ENCODE assay signal across 12 mouse cellular contexts in genomic region chr5:100032107-100032506, GRCm38 (mm10). TPM values are rescaled to one million over a fixed set of nuclear protein-coding genes. Genes with fewer than 3 reads are reported as not detected.
A peak's percentile ranks its signal among the peaks of the same experiment; 100 is the strongest.
DNase-seq lines count a peak whose midpoint lies in the region; ATAC-seq and TF ChIP-seq lines count a peak whose summit lies in the region.
"Had no signal": no experiment of that assay in that cellular context is flagged by ENCODE, and none has a peak within 500 bp of the region (broad histone marks: within the 10 kb centered on the region; RNA-seq: fewer than 3 reads in every experiment).

No protein-coding gene starts in this region.

- H3K4me1 ChIP-seq in intestine, embryonic 14.5 days (replicated peaks; ENCODE audit: control insufficient read depth, insufficient read depth, low read length), result peaks cover 12% of the 10 kb centered on the region
- peaks cover 13% of the 10 kb centered on the region for H3K4me1 ChIP-seq in intestine, embryonic 15.5 days (replicated peaks)
- peaks cover 40% of the 10 kb centered on the region for H3K4me1 ChIP-seq in E14TG2a.4 (replicated peaks; ENCODE audit: low read depth, low read length)

- 0 out of 2 replicates have a peak, but pooled peaks have one; percentile 15 for TF ChIP-seq CTCF in E14TG2a.4 (conservative IDR thresholded peaks at IDR 0.05; ENCODE audit: low read length)

- DNase-seq in intestine, embryonic 14.5 days (ENCODE audit: low spot score), result no peak
- peak; percentile 40 for DNase-seq in 416B (ENCODE audit: low read depth)
- peak; percentile 36 for DNase-seq in induced T-regulatory cell, adult 2 months (ENCODE audit: low read depth)
- no peak for DNase-seq in right cerebral cortex, postnatal 14 days
- DNase-seq in right cerebral cortex, postnatal 10 days (ENCODE audit: low spot score in 2 of 2), result no peak
- no peak for DNase-seq in gastrocnemius, postnatal 36 days
- DNase-seq: kidney, postnatal 10 days; lung, postnatal 36 days had no signal

- H3K9ac ChIP-seq in intestine, embryonic 14.5 days (ENCODE audit: low read length), result no peak overlapping the region
- H3K9ac ChIP-seq in intestine, embryonic 15.5 days, result no peak overlapping the region
- H3K9ac ChIP-seq: heart, embryonic 12.5 days had no signal

- no peak overlapping the region for H3K4me3 ChIP-seq in intestine, embryonic 14.5 days (ENCODE audit: low read depth, low read length)
- H3K4me3 ChIP-seq in intestine, embryonic 15.5 days (replicated peaks), result no peak overlapping the region
- no peak overlapping the region for H3K4me3 ChIP-seq in E14TG2a.4 (replicated peaks; ENCODE audit: low read length)
- H3K4me3 ChIP-seq: heart, embryonic 12.5 days had no signal

- WGBS in intestine, embryonic 14.5 days, result 89% methylated on average over 2 of the region's 2 CpGs
- 87% methylated on average over 2 of the region's 2 CpGs for WGBS in intestine, embryonic 15.5 days

- intact Hi-C loops in gastrocnemius, postnatal 36 days (cut with DNase I), result no loop called here

- no peaks in the 10 kb centered on the region for H3K27me3 ChIP-seq in intestine, embryonic 14.5 days (replicated peaks; ENCODE audit: control insufficient read depth, insufficient read depth, low read length)
- no peaks in the 10 kb centered on the region for H3K27me3 ChIP-seq in intestine, embryonic 15.5 days (replicated peaks)
- H3K27me3 ChIP-seq in E14TG2a.4 (ENCODE audit: insufficient read depth, low read length), result no peaks in the 10 kb centered on the region
- H3K27me3 ChIP-seq: heart, embryonic 12.5 days had no signal

- no peak overlapping the region for H3K27ac ChIP-seq in intestine, embryonic 14.5 days (ENCODE audit: low read depth)
- H3K27ac ChIP-seq in intestine, embryonic 15.5 days, result no peak overlapping the region

- H3K4me2 ChIP-seq in intestine, embryonic 14.5 days (ENCODE audit: low read length), result no peak overlapping the region
- no peak overlapping the region for H3K4me2 ChIP-seq in intestine, embryonic 15.5 days (replicated peaks)
- H3K4me2 ChIP-seq: heart, embryonic 12.5 days had no signal

- ATAC-seq in intestine, embryonic 14.5 days (replicated peaks; ENCODE audit: low FRiP score, low TSS enrichment, low read depth), result 0 out of 2 replicates have a peak, but pooled peaks have one; percentile 20
- ATAC-seq in intestine, embryonic 15.5 days, result no peak
- ATAC-seq: forebrain, embryonic 14.5 days had no signal

- H3K36me3 ChIP-seq in intestine, embryonic 14.5 days (ENCODE audit: control insufficient read depth, insufficient read depth, low read length), result peaks cover 56% of the 10 kb centered on the region
- peaks cover 14% of the 10 kb centered on the region for H3K36me3 ChIP-seq in intestine, embryonic 15.5 days
- peaks cover 61% of the 10 kb centered on the region for H3K36me3 ChIP-seq in E14TG2a.4 (ENCODE audit: insufficient read depth, low read length)

- no peaks in the 10 kb centered on the region for H3K9me3 ChIP-seq in intestine, embryonic 14.5 days (ENCODE audit: control insufficient read depth, low read length)
- H3K9me3 ChIP-seq in intestine, embryonic 15.5 days, result no peaks in the 10 kb centered on the region
- no peaks in the 10 kb centered on the region for H3K9me3 ChIP-seq in E14TG2a.4 (ENCODE audit: low read length)
- H3K9me3 ChIP-seq: heart, embryonic 12.5 days had no signal

RNA-seq across cellular contexts. Expression of gene Hnrnpdl, which starts 7.4 kb away (rescaled TPM):
- 171 and 192 TPM in 2 replicates for polyA plus RNA-seq in intestine, embryonic 14.5 days (2014; fragmentation: Nextera tagmentation; extraction: Ambion mirVana)
- polyA plus RNA-seq in intestine, embryonic 15.5 days (2015; fragmentation: Nextera tagmentation; extraction: Ambion mirVana), result 128 and 132 TPM in 2 replicates
- 10 to 100 TPM; 63.2 to 70.9 TPM for total RNA-seq in gastrocnemius, postnatal 36 days (2021)

RNA-seq across cellular contexts. Expression of gene Enoph1, which starts 7.7 kb away (rescaled TPM):
- polyA plus RNA-seq in intestine, embryonic 14.5 days (2014; fragmentation: Nextera tagmentation; extraction: Ambion mirVana), result 49.8 and 51.7 TPM in 2 replicates
- polyA plus RNA-seq in intestine, embryonic 15.5 days (2015; fragmentation: Nextera tagmentation; extraction: Ambion mirVana), result 49.2 and 49.8 TPM in 2 replicates
- total RNA-seq in gastrocnemius, postnatal 36 days (2021), result 1 to 10 TPM; 5.9 to 7.0 TPM

RNA-seq across cellular contexts. Expression of gene 4930524J08Rik, which starts 53.2 kb away (rescaled TPM):
- 1.6 and 3.2 TPM in 2 replicates for polyA plus RNA-seq in intestine, embryonic 14.5 days (2014; fragmentation: Nextera tagmentation; extraction: Ambion mirVana)
- polyA plus RNA-seq in intestine, embryonic 15.5 days (2015; fragmentation: Nextera tagmentation; extraction: Ambion mirVana), result 0.93 and 1.1 TPM in 2 replicates
- under 1 TPM in 1 of 2 experiments, not detected in 1; 0.46 TPM for total RNA-seq in gastrocnemius, postnatal 36 days (2021)

RNA-seq across cellular contexts. Expression of gene Hnrnpd, which starts 53.4 kb away (rescaled TPM):
- 142 and 148 TPM in 2 replicates for polyA plus RNA-seq in intestine, embryonic 14.5 days (2014; fragmentation: Nextera tagmentation; extraction: Ambion mirVana)
- polyA plus RNA-seq in intestine, embryonic 15.5 days (2015; fragmentation: Nextera tagmentation; extraction: Ambion mirVana), result 161 and 174 TPM in 2 replicates
- total RNA-seq in gastrocnemius, postnatal 36 days (2021), result 10 to 100 TPM; 51.4 to 63.8 TPM

Comparison
In these comparisons a context has a peak if more than half of its experiments do, and no peak if none do; other contexts are left out.
1. DNase-seq: peak in 416B (single experiment) and induced T-regulatory cell, adult 2 months (single experiment); none in intestine, embryonic 14.5 days (single experiment), right cerebral cortex, postnatal 14 days (single experiment), right cerebral cortex, postnatal 10 days (0 of 2) and gastrocnemius, postnatal 36 days (0 of 2).